Mouse (Mus musculus) heart, postnatal 0 days (tissue): ENCODE results near the gene Gpatch4.

Experiments used
- CTCF ChIP-seq: IDR thresholded peaks from 2 replicates; pipeline ENCODE4 v1.5.1; 2016; ENCODE audit warnings: antibody characterized with exemption, control low read depth, low read depth
- EP300 ChIP-seq: IDR thresholded peaks from 2 replicates; pipeline ENCODE4 v1.6.1; 2016; ENCODE audit warnings: antibody characterized with exemption, low read depth

DNA sequence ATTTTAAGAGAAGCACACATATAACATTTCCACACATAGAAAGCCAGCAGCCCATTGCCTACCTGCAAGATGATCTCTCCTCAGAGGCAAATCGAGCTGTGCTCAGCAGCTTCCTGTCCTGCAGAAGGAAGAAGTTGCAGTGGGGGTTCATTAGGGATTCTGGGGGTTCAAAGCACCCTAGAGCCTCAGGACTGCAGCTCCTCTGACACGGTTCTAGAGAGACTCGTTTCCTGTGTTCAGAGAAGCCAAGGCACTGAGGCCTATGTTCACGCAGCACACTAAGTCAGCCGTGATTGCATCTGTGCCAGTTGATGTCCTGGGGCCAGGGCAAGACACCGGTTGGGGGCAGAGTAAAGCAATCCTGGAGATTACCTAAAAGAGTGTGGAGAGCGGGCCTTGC is 16.1 kb upstream of the Gpatch4 start:
- TF ChIP-seq CTCF (no peak), EP300 (no peak)
